Mouse (Mus musculus) liver, embryonic 12.5 days (tissue): ENCODE data around the gene Snap47. TPM values are rescaled to one million over a fixed set of nuclear protein-coding genes. Genes with fewer than 3 reads are reported as not detected.

Source experiments
- ATAC-seq: fragments of 200-750 bp; cut with Nextera tagmentation; 2 replicates; pipeline ENCODE4 v1.8.0; 2017; ENCODE audit warnings: moderate number of reproducible peaks, mild to moderate bottlenecking, moderate library complexity
- H3K27ac ChIP-seq: fragments of 300-500 bp; sonication (generic); 2 replicates; pipeline ENCODE4 v1.5.1; 2016; ENCODE audit warnings: mild to moderate bottlenecking
- H3K27me3 ChIP-seq: fragments of 300-500 bp; sonication (generic); replicated peaks from 2 replicates; pipeline ENCODE4 v1.6.1; 2016; ENCODE audit warnings: mild to moderate bottlenecking, moderate library complexity
- H3K36me3 ChIP-seq: fragments of 300-500 bp; sonication (generic); 2 replicates; pipeline ENCODE4 v1.6.1; 2016; ENCODE audit warnings: mild to moderate bottlenecking, moderate library complexity
- H3K4me1 ChIP-seq: fragments of 300-500 bp; sonication (generic); 2 replicates; pipeline ENCODE4 v1.6.1; 2016
- H3K4me2 ChIP-seq: fragments of 300-500 bp; sonication (generic); 2 replicates; pipeline ENCODE4 v1.6.1; 2016; ENCODE audit warnings: mild to moderate bottlenecking, moderate library complexity
- H3K4me3 ChIP-seq: fragments of 300-500 bp; sonication (generic); 2 replicates; pipeline ENCODE4 v1.5.1; 2016; ENCODE audit warnings: mild to moderate bottlenecking, moderate library complexity
- H3K9ac ChIP-seq: fragments of 300-500 bp; sonication (generic); 2 replicates; pipeline ENCODE4 v1.6.1; 2016; ENCODE audit warnings: mild to moderate bottlenecking, moderate library complexity
- H3K9me3 ChIP-seq: fragments of 300-500 bp; sonication (generic); replicated peaks from 2 replicates; pipeline ENCODE4 v1.6.1; 2016; ENCODE audit warnings: mild to moderate bottlenecking, moderate library complexity
- WGBS: fragments of 180-500 bp; shearing (Covaris S2); methylation state at CpG from one replicate; pipeline ENCODE4 v1.1.7; 2016; ENCODE audit not compliant: insufficient replicate concordance; 5-methylcytosine and 5-hydroxymethylcytosine counted together
- polyA plus RNA-seq: library from polyadenylated mRNA; unstranded; fragments of >200 nt; fragmentation: Nextera tagmentation; extraction: Ambion mirVana; gene quantifications from 2 replicates; pipeline ENCODE4 v1.2.1, GENCODE M21; 2016

Gene Snap47
- polyA plus RNA-seq: 34.4 and 35.8 TPM in 2 replicates

GRCm38 (mm10) chr11:59451086-59451485 is at the start of gene Snap47:
Gene Snap47 (minus strand): TSS chr11:59451186.
- Histone ChIP-seq H3K27me3 (no peaks in the 10 kb centered on the region), H3K4me2 (peak within 1 kb of the TSS; percentile 97), H3K27ac (peak within 1 kb of the TSS; percentile 70), H3K9ac (peak within 1 kb of the TSS; percentile 91), H3K36me3 (peaks cover 47% of the 10 kb centered on the region), H3K4me1 (peaks cover 30% of the 10 kb centered on the region), H3K4me3 (peak within 1 kb of the TSS; percentile 87), H3K9me3 (no peaks in the 10 kb centered on the region)
- WGBS: 68% methylated on average over 4 of the region's 4 CpGs
- ATAC-seq: no peak

- WGBS: 71% methylated on average over 7 of the region's 7 CpGs
- H3K4me3 ChIP-seq: no peak overlapping the region
- no peaks in the 10 kb centered on the region for H3K27me3 ChIP-seq
- no peak overlapping the region for H3K4me2 ChIP-seq
- H3K36me3 ChIP-seq: peaks cover 90% of the 10 kb centered on the region
- no peaks in the 10 kb centered on the region for H3K4me1 ChIP-seq
- no peaks in the 10 kb centered on the region for H3K9me3 ChIP-seq
- no peak overlapping the region for H3K27ac ChIP-seq
- H3K9ac ChIP-seq: no peak overlapping the region
- ATAC-seq: no peak
Observed at GRCm38 (mm10) chr11:59497747-59498146, 46.8 kb upstream of the Snap47 start.

DNA sequence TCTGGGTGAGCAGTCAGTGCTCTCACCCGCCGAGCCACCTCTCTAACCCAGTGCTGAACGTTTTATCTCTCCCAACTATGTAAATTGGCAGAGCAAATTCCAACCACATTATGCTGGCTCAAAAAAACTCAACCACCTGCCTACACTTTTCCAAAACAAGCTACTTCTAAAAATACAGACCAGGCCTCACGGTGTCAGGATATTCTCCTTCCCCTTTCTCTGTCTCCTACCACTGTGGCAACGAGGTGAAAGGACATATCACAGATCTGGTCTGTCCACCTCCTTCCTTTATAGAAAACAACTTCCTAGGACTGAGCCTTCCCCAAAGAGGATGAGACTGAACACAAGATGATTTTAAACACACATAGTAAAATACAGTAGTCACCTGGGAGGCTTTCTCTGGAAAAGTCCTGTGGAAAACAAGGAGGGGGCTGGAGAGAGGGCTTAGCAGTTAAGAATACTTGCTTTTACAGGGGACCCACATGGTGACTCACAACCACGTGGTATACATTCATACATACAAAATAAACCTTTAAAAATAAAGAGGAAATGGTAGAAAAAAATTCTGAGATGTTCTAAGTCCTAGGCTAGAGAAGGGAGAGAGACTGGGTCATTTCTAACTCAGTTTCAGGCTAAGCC is 45.8 kb upstream of the Snap47 start:
- Histone ChIP-seq H3K27ac (no peak overlapping the region), H3K4me2 (no peak overlapping the region), H3K27me3 (no peaks in the 10 kb centered on the region), H3K36me3 (peaks cover 90% of the 10 kb centered on the region), H3K9ac (no peak overlapping the region), H3K4me1 (no peaks in the 10 kb centered on the region), H3K9me3 (no peaks in the 10 kb centered on the region), H3K4me3 (no peak overlapping the region)
- 51% methylated on average over 6 of the region's 6 CpGs for WGBS
- ATAC-seq: no peak

GRCm38 (mm10) chr11:59486222-59486621 is 35.2 kb upstream of the Snap47 start:
- Histone ChIP-seq H3K4me3 (no peak overlapping the region), H3K36me3 (peaks cover 54% of the 10 kb centered on the region), H3K4me2 (no peak overlapping the region), H3K4me1 (no peaks in the 10 kb centered on the region), H3K27me3 (no peaks in the 10 kb centered on the region), H3K27ac (no peak overlapping the region), H3K9me3 (no peaks in the 10 kb centered on the region), H3K9ac (no peak overlapping the region)
- WGBS: 74% methylated on average over 8 of the region's 8 CpGs
- ATAC-seq: no peak

DNA sequence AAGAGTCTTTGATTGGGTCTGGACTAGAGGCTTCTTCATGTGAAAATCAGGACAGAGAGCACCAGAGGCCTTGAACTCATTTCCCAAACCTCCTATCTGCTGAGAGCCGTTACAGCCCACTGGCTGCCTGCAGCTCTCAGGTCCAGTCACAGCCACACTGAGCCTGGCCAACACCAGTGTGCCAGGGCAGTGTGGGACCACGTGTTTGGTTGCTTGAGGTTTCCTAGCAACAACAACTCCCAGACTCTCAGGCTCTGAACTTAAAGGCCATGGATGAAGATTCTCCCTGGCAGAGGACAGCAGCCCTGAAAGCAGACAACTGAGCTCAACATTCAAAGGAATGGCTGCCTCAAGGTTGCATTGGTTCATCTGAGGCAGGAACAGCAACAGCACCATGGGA is 34.7 kb upstream of the Snap47 start:
- H3K27ac ChIP-seq: no peak overlapping the region
- H3K36me3 ChIP-seq: peaks cover 48% of the 10 kb centered on the region
- no peak for ATAC-seq
- WGBS: 64% methylated on average over 2 of the region's 2 CpGs
- no peaks in the 10 kb centered on the region for H3K9me3 ChIP-seq
- no peaks in the 10 kb centered on the region for H3K4me1 ChIP-seq
- no peak overlapping the region for H3K9ac ChIP-seq
- no peak overlapping the region for H3K4me3 ChIP-seq
- H3K4me2 ChIP-seq: no peak overlapping the region
- no peaks in the 10 kb centered on the region for H3K27me3 ChIP-seq

DNA sequence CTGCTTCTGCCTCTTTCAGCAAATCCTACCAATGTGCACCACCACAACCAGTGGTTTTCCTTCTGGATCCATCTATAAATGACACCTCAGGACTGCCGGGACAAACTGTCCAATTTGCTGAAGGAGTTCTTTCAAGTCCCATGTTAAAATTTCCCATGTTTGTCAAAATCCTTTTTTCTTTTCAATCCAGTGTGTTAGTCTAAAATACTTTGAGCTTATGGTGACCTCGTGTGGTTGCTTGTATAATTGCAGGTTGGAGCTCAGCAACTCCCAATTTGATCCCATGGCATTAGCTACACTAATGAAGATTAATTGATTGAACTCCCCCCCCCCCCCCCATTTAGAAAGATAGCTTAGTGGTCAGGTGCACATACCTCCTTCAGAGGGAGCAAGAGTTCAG is 32.2 kb upstream of the Snap47 start:
- no peak for ATAC-seq
- no peaks in the 10 kb centered on the region for H3K4me1 ChIP-seq
- no peaks in the 10 kb centered on the region for H3K9me3 ChIP-seq
- no peak overlapping the region for H3K4me2 ChIP-seq
- H3K36me3 ChIP-seq: peaks cover 28% of the 10 kb centered on the region
- 6% methylated on average over 2 of the region's 2 CpGs for WGBS
- no peak overlapping the region for H3K27ac ChIP-seq
- no peak overlapping the region for H3K4me3 ChIP-seq
- no peak overlapping the region for H3K9ac ChIP-seq
- peaks cover 13% of the 10 kb centered on the region for H3K27me3 ChIP-seq

GRCm38 (mm10) chr11:59477240-59477639 is 26.3 kb upstream of the Snap47 start:
- Histone ChIP-seq H3K27me3 (peaks cover 54% of the 10 kb centered on the region), H3K4me1 (0 out of 2 replicates have a peak, but pooled peaks cover 3% of the 10 kb centered on the region), H3K36me3 (no peaks in the 10 kb centered on the region), H3K9me3 (no peaks in the 10 kb centered on the region), H3K4me2 (no peak overlapping the region), H3K9ac (no peak overlapping the region), H3K27ac (no peak overlapping the region), H3K4me3 (no peak overlapping the region)
- 56% methylated on average over 6 of the region's 6 CpGs for WGBS
- no peak for ATAC-seq

- peaks cover 14% of the 10 kb centered on the region; the same call in 1 of the 2 replicates for H3K4me1 ChIP-seq
- no peaks in the 10 kb centered on the region for H3K36me3 ChIP-seq
- peak within 1 kb of the TSS; percentile 92 for H3K4me2 ChIP-seq
- H3K27ac ChIP-seq: peak within 1 kb of the TSS; percentile 17; the same call in 1 of the 2 replicates
- peaks cover 38% of the 10 kb centered on the region for H3K27me3 ChIP-seq
- peak within 1 kb of the TSS; percentile 68 for H3K4me3 ChIP-seq
- peak; percentile 76 for ATAC-seq
- under 1% methylated on average over 19 of the region's 19 CpGs for WGBS
- no peaks in the 10 kb centered on the region for H3K9me3 ChIP-seq
- H3K9ac ChIP-seq: peak within 1 kb of the TSS; percentile 74
Observed at GRCm38 (mm10) chr11:59472326-59472677, 21.3 kb upstream of the Snap47 start, which contains the start of gene Zfp867. Gene Zfp867 (minus strand): TSS chr11:59472474.

GRCm38 (mm10) chr11:59471413-59472325 is 20.7 kb upstream of the Snap47 start:
- H3K9ac ChIP-seq: peak overlapping the region; percentile 74
- H3K27ac ChIP-seq: peak overlapping the region; percentile 17; the same call in 1 of the 2 replicates
- H3K4me2 ChIP-seq: peak overlapping the region; percentile 92
- no peaks in the 10 kb centered on the region for H3K9me3 ChIP-seq
- peak overlapping the region; percentile 68 for H3K4me3 ChIP-seq
- peak; percentile 68 for ATAC-seq
- 9% methylated on average over 37 of the region's 37 CpGs for WGBS
- H3K4me1 ChIP-seq: peaks cover 14% of the 10 kb centered on the region; the same call in 1 of the 2 replicates
- peaks cover 37% of the 10 kb centered on the region; the same call in 1 of the 2 replicates for H3K27me3 ChIP-seq
- H3K36me3 ChIP-seq: 0 out of 2 replicates have a peak, but pooled peaks cover 4% of the 10 kb centered on the region

DNA sequence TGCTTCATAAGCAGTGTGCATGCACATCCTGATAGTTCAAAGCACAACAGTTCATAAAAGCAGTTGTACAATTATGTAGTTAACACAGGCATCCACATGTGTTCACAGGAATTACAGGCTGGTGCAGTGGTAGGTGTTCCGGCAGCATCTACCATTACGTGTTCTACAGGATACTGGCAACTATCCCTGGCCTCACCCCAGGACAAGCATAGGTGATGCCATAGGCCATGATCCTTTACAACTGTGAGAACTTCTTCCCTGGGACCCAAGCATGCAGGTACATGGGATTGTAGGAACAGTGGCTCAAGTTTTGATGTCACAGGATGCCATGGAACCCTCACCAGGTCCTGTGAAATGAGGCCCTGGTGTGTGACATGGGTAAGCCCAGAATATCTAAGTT is 9.5 kb upstream of the Snap47 start:
- Histone ChIP-seq H3K4me2 (no peak overlapping the region), H3K9me3 (peaks cover 11% of the 10 kb centered on the region; the same call in 1 of the 2 replicates), H3K27ac (no peak overlapping the region), H3K27me3 (no peaks in the 10 kb centered on the region), H3K4me1 (no peaks in the 10 kb centered on the region), H3K36me3 (peaks cover 58% of the 10 kb centered on the region), H3K9ac (no peak overlapping the region), H3K4me3 (no peak overlapping the region)
- no peak for ATAC-seq
- WGBS: 84% methylated on average over 2 of the region's 2 CpGs

- no peak overlapping the region for H3K4me2 ChIP-seq
- H3K27ac ChIP-seq: no peak overlapping the region
- no peaks in the 10 kb centered on the region for H3K27me3 ChIP-seq
- H3K9ac ChIP-seq: no peak overlapping the region
- 39% methylated on average over 5 of the region's 5 CpGs for WGBS
- peaks cover 11% of the 10 kb centered on the region; the same call in 1 of the 2 replicates for H3K9me3 ChIP-seq
- no peak overlapping the region for H3K4me3 ChIP-seq
- no peaks in the 10 kb centered on the region for H3K4me1 ChIP-seq
- H3K36me3 ChIP-seq: peaks cover 60% of the 10 kb centered on the region
- ATAC-seq: no peak
Observed at GRCm38 (mm10) chr11:59458973-59459372, 8.0 kb upstream of the Snap47 start.

- WGBS: 78% methylated on average over 2 of the region's 2 CpGs
- ATAC-seq: no peak
- H3K4me1 ChIP-seq: 0 out of 2 replicates have a peak, but pooled peaks cover 2% of the 10 kb centered on the region
Observed at GRCm38 (mm10) chr11:59456891-59457290, 5.9 kb upstream of the Snap47 start.

More at GRCm38 (mm10) chr11:59456891-59457290, 5.9 kb upstream of the Snap47 start:
- H3K27me3 ChIP-seq: no peaks in the 10 kb centered on the region
- peaks cover 57% of the 10 kb centered on the region for H3K36me3 ChIP-seq
- H3K4me3 ChIP-seq: no peak overlapping the region
- H3K9ac ChIP-seq: no peak overlapping the region
- H3K9me3 ChIP-seq: no peaks in the 10 kb centered on the region
- H3K4me2 ChIP-seq: no peak overlapping the region
- H3K27ac ChIP-seq: no peak overlapping the region
